Mouse (Mus musculus): ENCODE measurements around the gene Bdp1. TPM values are rescaled to one million over a fixed set of nuclear protein-coding genes. Genes with fewer than 3 reads are reported as not detected.
"Not testable (repeated sequence)": the region's sequence is repeated elsewhere in the genome, so short reads cannot be mapped to it uniquely, and the experiment has no call there.

The Bdp1 gene
- polyA plus RNA-seq, 1 experiment from 2014 or later = 17.9 TPM

- no peak overlapping the region for H3K9ac ChIP-seq
- ATAC-seq (ENCODE audit: extremely low read depth, insufficient number of reproducible peaks, low FRiP score, low TSS enrichment) = no peak
- no peaks in the 10 kb centered on the region for H3K9me3 ChIP-seq
- H3K27ac ChIP-seq (replicated peaks) = no peak overlapping the region
- H3K4me1 ChIP-seq = no peaks in the 10 kb centered on the region
- WGBS = 92% methylated on average over 8 of the region's 8 CpGs
- H3K4me2 ChIP-seq = no peak overlapping the region
- no peaks in the 10 kb centered on the region for H3K27me3 ChIP-seq (replicated peaks)
- no peak overlapping the region for H3K4me3 ChIP-seq
- peaks cover 84% of the 10 kb centered on the region for H3K36me3 ChIP-seq
These were observed 32.4 kb downstream of the Bdp1 start for GRCm38 (mm10) chr13:100071473-100071872.

- Histone ChIP-seq H3K4me3 (no peak overlapping the region), H3K27me3 (replicated peaks) (no peaks in the 10 kb centered on the region), H3K9ac (no peak overlapping the region), H3K36me3 (peaks cover 82% of the 10 kb centered on the region), H3K4me2 (no peak overlapping the region), H3K4me1 (peaks cover 9% of the 10 kb centered on the region), H3K9me3 (no peaks in the 10 kb centered on the region), H3K27ac (replicated peaks) (no peak overlapping the region)
- WGBS = 65% methylated on average over 6 of the region's 6 CpGs
- ATAC-seq (ENCODE audit: extremely low read depth, insufficient number of reproducible peaks, low FRiP score, low TSS enrichment) = no peak
These were observed 36.0 kb downstream of the Bdp1 start for GRCm38 (mm10) chr13:100067821-100068220.

DNA sequence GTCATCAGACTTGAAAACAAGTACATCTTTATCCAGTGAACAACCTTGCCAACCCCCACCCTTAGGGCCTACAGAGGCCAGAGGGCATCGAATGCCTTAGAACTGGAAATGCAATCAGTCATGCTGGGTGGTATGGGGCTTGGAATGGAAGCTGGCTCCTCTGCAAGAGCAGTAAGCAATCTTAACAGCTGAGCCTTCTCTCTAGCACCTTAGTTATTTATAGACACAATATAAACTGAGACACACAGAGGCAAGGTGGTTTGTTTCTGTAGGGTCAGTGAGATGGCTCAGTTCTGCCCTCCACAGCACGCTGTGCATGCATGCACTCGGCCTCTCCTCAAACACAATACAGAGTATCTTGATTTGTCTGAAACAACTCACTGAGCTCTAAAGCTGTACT is 39.9 kb downstream of the Bdp1 start:
- WGBS = 69% methylated on average over 3 of the region's 3 CpGs
- Histone ChIP-seq H3K4me3 (no peak overlapping the region), H3K36me3 (peaks cover 86% of the 10 kb centered on the region), H3K4me2 (no peak overlapping the region), H3K9me3 (no peaks in the 10 kb centered on the region), H3K4me1 (peaks cover 9% of the 10 kb centered on the region), H3K27me3 (replicated peaks) (no peaks in the 10 kb centered on the region), H3K9ac (no peak overlapping the region), H3K27ac (replicated peaks) (peak overlapping the region; percentile 43)
- ATAC-seq (ENCODE audit: extremely low read depth, insufficient number of reproducible peaks, low FRiP score, low TSS enrichment) = no peak

- H3K27me3 ChIP-seq (replicated peaks); H3K9me3 ChIP-seq; H3K27ac ChIP-seq (replicated peaks); H3K4me3 ChIP-seq; H3K9ac ChIP-seq; H3K4me2 ChIP-seq; ATAC-seq (ENCODE audit: extremely low read depth, insufficient number of reproducible peaks, low FRiP score, low TSS enrichment); H3K4me1 ChIP-seq: not testable (repeated sequence)
- H3K36me3 ChIP-seq = peaks cover 92% of the 10 kb centered on the region
- 96% methylated on average over 8 of the region's 8 CpGs for WGBS
These were observed 46.1 kb downstream of the Bdp1 start for GRCm38 (mm10) chr13:100057738-100058137.

- Histone ChIP-seq H3K4me2 (no peak overlapping the region), H3K4me1 (no peaks in the 10 kb centered on the region), H3K27ac (replicated peaks) (no peak overlapping the region), H3K36me3 (peaks cover 90% of the 10 kb centered on the region), H3K9me3 (no peaks in the 10 kb centered on the region), H3K27me3 (replicated peaks) (no peaks in the 10 kb centered on the region), H3K9ac (no peak overlapping the region), H3K4me3 (no peak overlapping the region)
- WGBS = 88% methylated on average over 6 of the region's 6 CpGs
- no peak for ATAC-seq (ENCODE audit: extremely low read depth, insufficient number of reproducible peaks, low FRiP score, low TSS enrichment)
These were observed 77.9 kb downstream of the Bdp1 start for GRCm38 (mm10) chr13:100026013-100026412.

GRCm38 (mm10) chr13:100016891-100017290 is 87.0 kb downstream of the Bdp1 start:
- Histone ChIP-seq H3K4me3 (no peak overlapping the region), H3K27ac (replicated peaks) (no peak overlapping the region), H3K4me1 (peaks cover 25% of the 10 kb centered on the region), H3K36me3 (peaks cover 17% of the 10 kb centered on the region), H3K27me3 (replicated peaks) (no peaks in the 10 kb centered on the region), H3K9me3 (no peaks in the 10 kb centered on the region), H3K9ac (no peak overlapping the region), H3K4me2 (no peak overlapping the region)
- ATAC-seq (ENCODE audit: extremely low read depth, insufficient number of reproducible peaks, low FRiP score, low TSS enrichment) = no peak
- 88% methylated on average over 9 of the region's 9 CpGs for WGBS

- 9% methylated on average over 8 of the region's 8 CpGs for WGBS
- H3K4me1 ChIP-seq = peaks cover 25% of the 10 kb centered on the region
- no peak for ATAC-seq (ENCODE audit: extremely low read depth, insufficient number of reproducible peaks, low FRiP score, low TSS enrichment)
These were observed 87.9 kb downstream of the Bdp1 start for GRCm38 (mm10) chr13:100015937-100016336.

DNA sequence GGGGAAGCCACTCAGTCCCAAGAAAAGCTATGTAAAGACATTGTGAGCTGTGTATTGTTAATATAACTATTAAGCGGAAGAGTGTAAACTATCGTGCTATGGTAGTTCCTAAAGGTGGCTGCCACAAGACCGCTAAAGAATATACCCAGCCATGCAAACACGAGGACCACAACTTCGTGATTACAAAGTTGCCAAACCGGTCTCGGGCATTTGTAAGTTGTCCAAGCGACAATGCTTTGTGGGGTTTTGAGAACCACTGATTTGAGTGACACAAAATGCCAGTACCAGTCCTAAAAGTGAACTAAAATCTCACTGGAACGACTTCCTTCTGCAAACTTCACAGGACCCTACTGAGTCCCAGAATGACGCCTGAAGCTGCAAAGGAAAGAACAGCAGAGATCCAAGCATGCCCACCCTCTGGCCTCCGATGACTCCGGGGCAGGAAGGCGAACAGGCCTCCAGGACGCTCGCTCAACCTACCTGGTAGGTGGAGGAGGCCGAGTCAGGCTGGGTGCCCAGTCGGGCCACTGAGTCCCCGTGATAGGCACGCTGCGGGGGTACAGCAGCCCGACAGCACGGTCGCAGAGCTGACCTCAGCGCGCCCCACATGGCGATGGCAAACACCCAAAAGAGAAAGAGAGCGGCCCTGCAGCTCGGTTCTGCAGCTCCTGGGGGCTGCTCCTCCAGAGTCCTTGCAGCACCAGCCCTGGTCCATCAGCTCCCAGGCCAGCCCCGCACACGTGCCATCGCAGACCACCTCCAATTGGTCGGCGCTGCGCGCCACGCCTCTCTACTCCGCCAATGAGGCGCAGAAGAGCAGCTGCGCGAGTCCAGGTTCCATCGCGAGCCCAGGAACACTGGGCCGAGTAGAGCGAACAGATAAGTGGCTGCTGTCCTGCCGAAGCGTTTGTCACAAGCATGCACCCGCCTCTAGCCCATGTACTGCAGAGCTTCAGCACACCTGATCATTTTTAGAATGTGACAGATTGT is 88.7 kb downstream of the Bdp1 start, which contains the start of gene Mccc2:
Gene Mccc2 (minus strand): TSS at position 734 of the 990 bp plus-strand sequence.
- ATAC-seq (ENCODE audit: extremely low read depth, insufficient number of reproducible peaks, low FRiP score, low TSS enrichment) = peak; percentile 100
- WGBS = 3% methylated on average over 44 of the region's 47 CpGs

More at GRCm38 (mm10) chr13:100015937-100016336, 87.9 kb downstream of the Bdp1 start:
- H3K27me3 ChIP-seq (replicated peaks) = no peaks in the 10 kb centered on the region
- peak overlapping the region; percentile 74 for H3K9ac ChIP-seq
- H3K9me3 ChIP-seq = no peaks in the 10 kb centered on the region
- H3K4me2 ChIP-seq = peak overlapping the region; percentile 94
- peak overlapping the region; percentile 65 for H3K27ac ChIP-seq (replicated peaks)
- H3K4me3 ChIP-seq = peak overlapping the region; percentile 77
- peaks cover 11% of the 10 kb centered on the region for H3K36me3 ChIP-seq

GRCm38 (mm10) chr13:100005911-100006496 is 97.9 kb downstream of the Bdp1 start:
- Histone ChIP-seq H3K9me3 (no peaks in the 10 kb centered on the region), H3K4me1 (peaks cover 12% of the 10 kb centered on the region), H3K27ac (replicated peaks) (no peak overlapping the region), H3K36me3 (no peaks in the 10 kb centered on the region), H3K27me3 (replicated peaks) (no peaks in the 10 kb centered on the region), H3K4me2 (no peak overlapping the region), H3K9ac (no peak overlapping the region), H3K4me3 (no peak overlapping the region)
- 87% methylated on average over 12 of the region's 12 CpGs for WGBS
- no peak for ATAC-seq (ENCODE audit: extremely low read depth, insufficient number of reproducible peaks, low FRiP score, low TSS enrichment)

More for the DNA sequence above, 88.7 kb downstream of the Bdp1 start, which contains the start of gene Mccc2:
- Histone ChIP-seq H3K9ac (peak within 1 kb of the TSS; percentile 88), H3K27me3 (replicated peaks) (no peaks in the 10 kb centered on the region), H3K4me1 (peaks cover 25% of the 10 kb centered on the region), H3K9me3 (no peaks in the 10 kb centered on the region), H3K36me3 (peaks cover 6% of the 10 kb centered on the region), H3K27ac (replicated peaks) (peak within 1 kb of the TSS; percentile 65), H3K4me3 (peak within 1 kb of the TSS; percentile 77), H3K4me2 (peak within 1 kb of the TSS; percentile 94)

- Histone ChIP-seq H3K27me3 (replicated peaks) (no peaks in the 10 kb centered on the region), H3K27ac (replicated peaks) (no peak overlapping the region), H3K4me3 (no peak overlapping the region), H3K4me2 (no peak overlapping the region), H3K9me3 (no peaks in the 10 kb centered on the region), H3K4me1 (peaks cover 9% of the 10 kb centered on the region), H3K9ac (no peak overlapping the region), H3K36me3 (no peaks in the 10 kb centered on the region)
- no peak for ATAC-seq (ENCODE audit: extremely low read depth, insufficient number of reproducible peaks, low FRiP score, low TSS enrichment)
- 32% methylated on average over 5 of the region's 5 CpGs for WGBS
These were observed 102.1 kb downstream of the Bdp1 start for GRCm38 (mm10) chr13:100001790-100002196.

- Histone ChIP-seq H3K27ac (replicated peaks) (no peak overlapping the region), H3K36me3 (no peaks in the 10 kb centered on the region), H3K4me3 (no peak overlapping the region), H3K4me1 (peaks cover 9% of the 10 kb centered on the region), H3K9me3 (no peaks in the 10 kb centered on the region), H3K4me2 (no peak overlapping the region), H3K27me3 (replicated peaks) (no peaks in the 10 kb centered on the region), H3K9ac (no peak overlapping the region)
- WGBS = 81% methylated on average over 3 of the region's 3 CpGs
- no peak for ATAC-seq (ENCODE audit: extremely low read depth, insufficient number of reproducible peaks, low FRiP score, low TSS enrichment)
These were observed 104.8 kb downstream of the Bdp1 start for GRCm38 (mm10) chr13:99999078-99999477.

Data from heart, embryonic 13.5 days (tissue).